Mouse (Mus musculus) midbrain, embryonic 14.5 days (tissue): ENCODE data around the gene Gm21887. TPM values are rescaled to one million over a fixed set of nuclear protein-coding genes. Genes with fewer than 3 reads are reported as not detected.
"Not testable (repeated sequence)": the region's sequence is repeated elsewhere in the genome, so short reads cannot be mapped to it uniquely, and the experiment has no call there.

Experiments
- ATAC-seq: fragments of 200-750 bp; cut with Nextera tagmentation; 2 replicates; pipeline ENCODE4 v1.8.0; 2017; ENCODE audit warnings: moderate number of reproducible peaks, moderate library complexity; ENCODE audit not compliant: low FRiP score, low TSS enrichment
- DNase-seq: peaks from one replicate; pipeline ENCODE4 v3.0.0-alpha.2; 2015
- H3K27ac ChIP-seq: fragments of 300-500 bp; sonication (generic); replicated peaks from 2 replicates; pipeline ENCODE4 v1.5.1; 2014; ENCODE audit warnings: mild to moderate bottlenecking, low read depth, low read length, moderate library complexity
- H3K27me3 ChIP-seq: fragments of 300-500 bp; sonication (generic); 2 replicates; pipeline ENCODE4 v1.6.1; 2014; ENCODE audit warnings: low read length, control low read depth, mixed read lengths; ENCODE audit not compliant: control insufficient read depth, insufficient read depth
- H3K36me3 ChIP-seq: fragments of 300-500 bp; sonication (generic); 2 replicates; pipeline ENCODE4 v1.6.1; 2014; ENCODE audit warnings: low read length, control low read depth; ENCODE audit not compliant: control insufficient read depth, insufficient read depth
- H3K4me1 ChIP-seq: fragments of 300-500 bp; sonication (generic); 2 replicates; pipeline ENCODE4 v1.6.1; 2014; ENCODE audit warnings: mild to moderate bottlenecking, antibody characterized with exemption, low read length, control low read depth; ENCODE audit not compliant: control insufficient read depth, insufficient read depth
- H3K4me2 ChIP-seq: fragments of 300-500 bp; sonication (generic); 2 replicates; pipeline ENCODE4 v1.6.1; 2014; ENCODE audit warnings: mild to moderate bottlenecking, low read length, moderate library complexity
- H3K4me3 ChIP-seq: fragments of 300-500 bp; sonication (generic); replicated peaks from 2 replicates; pipeline ENCODE4 v1.5.1; 2014; ENCODE audit warnings: low read depth, low read length
- H3K9ac ChIP-seq: fragments of 300-500 bp; sonication (generic); replicated peaks from 2 replicates; pipeline ENCODE4 v1.6.1; 2014; ENCODE audit warnings: mild to moderate bottlenecking, low read length, moderate library complexity
- H3K9me3 ChIP-seq: fragments of 300-500 bp; sonication (generic); 2 replicates; pipeline ENCODE4 v1.6.1; 2016; ENCODE audit warnings: low read length, control low read depth, mixed read lengths; ENCODE audit not compliant: control insufficient read depth
- WGBS: fragments of 180-500 bp; shearing (Covaris S2); extraction: QIAGEN DNeasy Blood & Tissue Kit; methylation state at CpG from one replicate; pipeline ENCODE4 v1.1.7; 2014; 5-methylcytosine and 5-hydroxymethylcytosine counted together
- polyA plus RNA-seq: library from polyadenylated mRNA; unstranded; fragments of >200 nt; fragmentation: Nextera tagmentation; extraction: Ambion mirVana; gene quantifications from 2 replicates; pipeline ENCODE4 v1.2.1, GENCODE M21; 2014

Gm21887 gene
- 126 and 339 TPM in 2 replicates for polyA plus RNA-seq

- peaks cover 39% of the 10 kb centered on the region for H3K9me3 ChIP-seq
- WGBS, result 53% methylated on average over 114 of the region's 118 CpGs
- H3K36me3 ChIP-seq, result peaks cover 18% of the 10 kb centered on the region
- peak within 1 kb of the TSS; percentile 81 for H3K9ac ChIP-seq
- H3K4me1 ChIP-seq, H3K27me3 ChIP-seq: not testable (repeated sequence)
- H3K4me3 ChIP-seq, result peak within 1 kb of the TSS; percentile 52
- peak within 1 kb of the TSS; percentile 89 for H3K27ac ChIP-seq
- DNase-seq, result peak; percentile 99
- H3K4me2 ChIP-seq, result peak within 1 kb of the TSS; percentile 40
- peak; percentile 91 for ATAC-seq
Observed at GRCm38 (mm10) chrX:170009016-170009750, at the start of gene Gm21887. TSS of gene Gm21887 (plus strand) at chrX:170009659.

- H3K4me1 ChIP-seq, result no peaks in the 10 kb centered on the region
- no peak for ATAC-seq
- no peak overlapping the region for H3K9ac ChIP-seq
- H3K27me3 ChIP-seq, result no peaks in the 10 kb centered on the region
- no peaks in the 10 kb centered on the region for H3K36me3 ChIP-seq
- no peak overlapping the region for H3K27ac ChIP-seq
- H3K4me3 ChIP-seq, result no peak overlapping the region
- WGBS, result 83% methylated on average over 1 of the region's 1 CpGs
- DNase-seq, result no peak
- H3K4me2 ChIP-seq, result no peak overlapping the region
- H3K9me3 ChIP-seq, result peaks cover 6% of the 10 kb centered on the region
Observed at GRCm38 (mm10) chrX:169969337-169969736, 40.1 kb upstream of the Gm21887 start.

GRCm38 (mm10) chrX:169969765-169970164 is 39.7 kb upstream of the Gm21887 start:
- H3K9ac ChIP-seq, DNase-seq, H3K27me3 ChIP-seq, H3K4me2 ChIP-seq, H3K36me3 ChIP-seq, H3K27ac ChIP-seq, H3K9me3 ChIP-seq, H3K4me1 ChIP-seq, H3K4me3 ChIP-seq: not testable (repeated sequence)
- peak; percentile 46; the same call in 1 of the 2 replicates for ATAC-seq
- WGBS, result 89% methylated on average over 3 of the region's 3 CpGs

GRCm38 (mm10) chrX:169970546-169970945 is 38.9 kb upstream of the Gm21887 start:
- not testable (repeated sequence) for H3K9me3 ChIP-seq, H3K9ac ChIP-seq, H3K4me2 ChIP-seq, H3K27me3 ChIP-seq, H3K27ac ChIP-seq, H3K36me3 ChIP-seq, H3K4me1 ChIP-seq, H3K4me3 ChIP-seq, ATAC-seq
- WGBS, result 89% methylated on average over 7 of the region's 7 CpGs
- DNase-seq, result peak; percentile 2

GRCm38 (mm10) chrX:169971562-169971961 is 37.9 kb upstream of the Gm21887 start:
- not testable (repeated sequence) for H3K4me2 ChIP-seq, ATAC-seq, H3K4me1 ChIP-seq, H3K9me3 ChIP-seq, H3K36me3 ChIP-seq, H3K4me3 ChIP-seq, H3K27ac ChIP-seq, H3K9ac ChIP-seq, H3K27me3 ChIP-seq, DNase-seq
- 93% methylated on average over 6 of the region's 6 CpGs for WGBS

- not testable (repeated sequence) for DNase-seq, H3K27ac ChIP-seq, H3K36me3 ChIP-seq, H3K9me3 ChIP-seq, H3K4me3 ChIP-seq, H3K4me2 ChIP-seq, H3K4me1 ChIP-seq, H3K27me3 ChIP-seq, H3K9ac ChIP-seq
- WGBS, result 73% methylated on average over 2 of the region's 2 CpGs
- 0 out of 2 replicates have a peak, but pooled peaks have one; percentile 29 for ATAC-seq
Observed at GRCm38 (mm10) chrX:169972131-169972530, 37.3 kb upstream of the Gm21887 start.

GRCm38 (mm10) chrX:169972791-169973494 is 36.5 kb upstream of the Gm21887 start:
- not testable (repeated sequence) for H3K9ac ChIP-seq, H3K9me3 ChIP-seq, H3K4me2 ChIP-seq, H3K27ac ChIP-seq, H3K36me3 ChIP-seq, H3K4me1 ChIP-seq, H3K4me3 ChIP-seq, ATAC-seq, H3K27me3 ChIP-seq
- 77% methylated on average over 6 of the region's 6 CpGs for WGBS
- peak; percentile 13 for DNase-seq

GRCm38 (mm10) chrX:169973806-169974205 is 35.7 kb upstream of the Gm21887 start:
- peak; percentile 4 for DNase-seq
- H3K36me3 ChIP-seq, ATAC-seq, H3K4me1 ChIP-seq, H3K27me3 ChIP-seq, H3K27ac ChIP-seq, H3K4me3 ChIP-seq, H3K4me2 ChIP-seq, H3K9ac ChIP-seq: not testable (repeated sequence)
- 73% methylated on average over 3 of the region's 3 CpGs for WGBS
- H3K9me3 ChIP-seq, result peaks cover 11% of the 10 kb centered on the region
